In genomic region chr4:53100492-53100891, GRCm38 (mm10) we compare ENCODE assay signal across 26 mouse cellular contexts. TPM values are rescaled to one million over a fixed set of nuclear protein-coding genes. Genes with fewer than 3 reads are reported as not detected.
DNase-seq lines count a peak whose midpoint lies in the region; ATAC-seq and TF ChIP-seq lines count a peak whose summit lies in the region.
"Had no signal": no experiment of that assay in that cellular context is flagged by ENCODE, and none has a peak within 500 bp of the region (broad histone marks: within the 10 kb centered on the region; RNA-seq: fewer than 3 reads in every experiment).

No protein-coding gene starts in this region.

- H3K4me3 ChIP-seq in heart, postnatal 0 days (ENCODE audit: low read depth, low read length): no peak overlapping the region
- H3K4me3 ChIP-seq in brown adipose tissue, adult 24 weeks (ENCODE audit: insufficient read depth, low read depth, low read length): no peak overlapping the region
- no peak overlapping the region for H3K4me3 ChIP-seq in cortical plate, adult 2 months (ENCODE audit: insufficient read depth, low read length)
- H3K4me3 ChIP-seq: embryonic facial prominence, embryonic 15.5 days; heart, embryonic 15.5 days; hindbrain, embryonic 10.5 days; hindbrain, embryonic 13.5 days; intestine, embryonic 15.5 days had no signal

- no peak for TF ChIP-seq POLR2A in cortical plate, adult 2 months (IDR thresholded peaks at IDR 0.05; ENCODE audit: extremely low read depth, insufficient read depth, low read length)

- WGBS in heart, postnatal 0 days: 84% methylated on average over 9 of the region's 9 CpGs

- peak overlapping the region; percentile 55 for H3K27ac ChIP-seq in heart, postnatal 0 days (ENCODE audit: low read depth)
- H3K27ac ChIP-seq in brown adipose tissue, adult 24 weeks (replicated peaks; ENCODE audit: low read depth, low read length): peak overlapping the region; percentile 96
- H3K27ac ChIP-seq in cortical plate, adult 2 months (ENCODE audit: insufficient read depth, low read length): peak overlapping the region; percentile 28
- H3K27ac ChIP-seq: embryonic facial prominence, embryonic 15.5 days; hindbrain, embryonic 10.5 days; hindbrain, embryonic 13.5 days; intestine, embryonic 15.5 days had no signal

- TF ChIP-seq EP300 in heart, postnatal 0 days (IDR thresholded peaks at IDR 0.05; ENCODE audit: low read depth): no peak

- no peak overlapping the region for H3K4me2 ChIP-seq in heart, postnatal 0 days (ENCODE audit: low read depth, low read length)
- H3K4me2 ChIP-seq: embryonic facial prominence, embryonic 15.5 days; heart, embryonic 11.5 days; heart, embryonic 15.5 days; hindbrain, embryonic 13.5 days; intestine, embryonic 15.5 days had no signal

- no peak overlapping the region for H3K9ac ChIP-seq in heart, postnatal 0 days (replicated peaks; ENCODE audit: low read depth, low read length)
- H3K9ac ChIP-seq: embryonic facial prominence, embryonic 15.5 days; forebrain, postnatal 0 days; heart, embryonic 15.5 days; hindbrain, embryonic 13.5 days; intestine, embryonic 15.5 days had no signal

- no peak for TF ChIP-seq CTCF in heart, postnatal 0 days (IDR thresholded peaks at IDR 0.05; ENCODE audit: low read depth)
- TF ChIP-seq CTCF in cortical plate, adult 2 months (IDR thresholded peaks at IDR 0.05; ENCODE audit: extremely low read depth, insufficient read depth, low read length): no peak

- DNase-seq in heart, adult 11 months: peak; percentile 55
- no peak for DNase-seq in heart, adult 8-10 months (ENCODE audit: low spot score)
- no peak for DNase-seq in heart, postnatal 0 days (ENCODE audit: low spot score)
- DNase-seq in heart, postnatal 25 days (ENCODE audit: low spot score): no peak
- DNase-seq: adrenal gland, adult 2 months; adrenal gland, postnatal 25 days; cerebellum, adult 18-20 months; cerebellum, adult 9-10 months; cerebellum, postnatal 25 days; embryo, embryonic 11 days; forebrain, postnatal 0 days; gastrocnemius, postnatal 36 days; heart, postnatal 36 days; kidney, adult 11 months; kidney, adult 8-10 months had no signal

- H3K27me3 ChIP-seq in heart, postnatal 0 days (ENCODE audit: control insufficient read depth, insufficient read depth, low read length): no peaks in the 10 kb centered on the region
- H3K27me3 ChIP-seq: embryonic facial prominence, embryonic 15.5 days; heart, embryonic 15.5 days; hindbrain, embryonic 13.5 days; intestine, embryonic 15.5 days had no signal

- intact Hi-C loops in heart, postnatal 25 days (cut with DNase I): no loop called here

- H3K4me1 ChIP-seq in heart, postnatal 0 days (ENCODE audit: control insufficient read depth, insufficient read depth): 0 out of 2 replicates have a peak, but pooled peaks cover 4% of the 10 kb centered on the region
- H3K4me1 ChIP-seq in brown adipose tissue, adult 24 weeks (ENCODE audit: control insufficient read depth, insufficient read depth, insufficient read length, low read length): peaks cover 9% of the 10 kb centered on the region
- H3K4me1 ChIP-seq in cortical plate, adult 2 months (ENCODE audit: control insufficient read depth, insufficient read depth, low read length): no peaks in the 10 kb centered on the region; the same call in 1 of the 2 replicates
- H3K4me1 ChIP-seq: embryonic facial prominence, embryonic 15.5 days; heart, embryonic 15.5 days; hindbrain, embryonic 10.5 days; hindbrain, embryonic 13.5 days; intestine, embryonic 15.5 days had no signal

- ATAC-seq in heart, postnatal 0 days (ENCODE audit: insufficient read depth, low read depth): no peak; the same call in 1 of the 2 replicates
- ATAC-seq: CD4-positive, CD25-positive, alpha-beta regulatory T cell, adult 4 months; forebrain, embryonic 14.5 days; forebrain, postnatal 0 days; hindbrain, embryonic 16.5 days; intestine, embryonic 15.5 days had no signal

- H3K9me3 ChIP-seq in heart, postnatal 0 days (replicated peaks; ENCODE audit: control insufficient read depth, low read length): no peaks in the 10 kb centered on the region
- H3K9me3 ChIP-seq: embryonic facial prominence, embryonic 15.5 days; heart, embryonic 15.5 days; hindbrain, embryonic 10.5 days; hindbrain, embryonic 13.5 days; intestine, embryonic 15.5 days had no signal

- no peaks in the 10 kb centered on the region for H3K36me3 ChIP-seq in heart, postnatal 0 days (replicated peaks; ENCODE audit: control insufficient read depth, insufficient read depth, low read length)
- H3K36me3 ChIP-seq: heart, embryonic 15.5 days; hindbrain, embryonic 10.5 days; hindbrain, embryonic 13.5 days; intestine, embryonic 15.5 days had no signal

RNA-seq across cellular contexts. Expression of gene Abca1, which starts 59.2 kb away (rescaled TPM):
- total RNA-seq in heart, adult 8-10 months (2022): 10 to 100 TPM; 13.6 to 22.8 (median 16.8) TPM
- total RNA-seq in heart, postnatal 0 days (2014; rRNA removed; ENCODE audit: low replicate concordance): 18.1 and 18.3 TPM in 2 replicates
- polyA plus RNA-seq in heart, postnatal 0 days (2015; fragmentation: Nextera tagmentation; extraction: Ambion mirVana): 3.1 and 3.7 TPM in 2 replicates
- 10 to 100 TPM; 13.6 to 19.7 TPM for total RNA-seq in heart, postnatal 25 days (2021)
- 21.5 and 22.3 TPM in 2 replicates for polyA plus RNA-seq in brown adipose tissue, adult 24 weeks (2012; ENCODE audit: insufficient read depth, insufficient read length, missing spikeins)
- 8.3 and 9.0 TPM in 2 replicates for polyA plus RNA-seq in cortical plate, adult 2 months (2012; rRNA removed)

Comparison
In these comparisons a context has a peak if more than half of its experiments do, and no peak if none do; other contexts are left out.
1. H3K27ac ChIP-seq: peak in every context shown above with its lines; median percentile 96 in brown adipose tissue, adult 24 weeks; 55 in heart, postnatal 0 days; 28 in cortical plate, adult 2 months.